22 mouse cellular contexts compared by ENCODE assay signal in genomic region chr7:116288996-116289395, GRCm38 (mm10). TPM values are rescaled to one million over a fixed set of nuclear protein-coding genes. Genes with fewer than 3 reads are reported as not detected.
DNase-seq lines count a peak whose midpoint lies in the region; ATAC-seq and TF ChIP-seq lines count a peak whose summit lies in the region.
"Had no signal": no experiment of that assay in that cellular context is flagged by ENCODE, and none has a peak within 500 bp of the region (broad histone marks: within the 10 kb centered on the region; RNA-seq: fewer than 3 reads in every experiment).

No protein-coding gene starts in this region.

- peak; percentile 70 for DNase-seq in kidney, adult 11 months
- DNase-seq in kidney, adult 18-20 months = no peak
- no peak for DNase-seq in liver, embryonic 13.5 days
- peak; percentile 58 for DNase-seq in stomach, postnatal 0 days (ENCODE audit: low spot score)
- no peak for DNase-seq in lung, adult 2 months
- DNase-seq in heart, adult 9 months (ENCODE audit: low spot score in 2 of 2) = no peak
- no peak for DNase-seq in spleen, adult 12 weeks (ENCODE audit: low spot score)
- DNase-seq: adrenal gland, adult 8-10 months; cerebellum, postnatal 10 days; gastrocnemius, postnatal 25 days; heart, postnatal 4 days; left cerebral cortex, postnatal 4 days; lung, adult 18-20 months; lung, postnatal 4 days; thymus, postnatal 14 days had no signal

- no peaks in the 10 kb centered on the region for H3K9me3 ChIP-seq in kidney, embryonic 14.5 days (ENCODE audit: control insufficient read depth, low read length)
- H3K9me3 ChIP-seq in liver, embryonic 13.5 days (replicated peaks) = no peaks in the 10 kb centered on the region
- no peaks in the 10 kb centered on the region for H3K9me3 ChIP-seq in stomach, postnatal 0 days (ENCODE audit: control insufficient read depth, low read length)
- H3K9me3 ChIP-seq: embryonic facial prominence, embryonic 15.5 days; forebrain, embryonic 10.5 days; heart, embryonic 12.5 days; neural tube, embryonic 15.5 days had no signal

- no peak overlapping the region for H3K4me2 ChIP-seq in kidney, embryonic 14.5 days (replicated peaks; ENCODE audit: low read depth, low read length)
- no peak overlapping the region for H3K4me2 ChIP-seq in liver, embryonic 13.5 days
- no peak overlapping the region for H3K4me2 ChIP-seq in stomach, postnatal 0 days (replicated peaks; ENCODE audit: low read depth)
- H3K4me2 ChIP-seq: embryonic facial prominence, embryonic 15.5 days; heart, embryonic 12.5 days; midbrain, embryonic 11.5 days; neural tube, embryonic 15.5 days had no signal

- no peak overlapping the region for H3K4me3 ChIP-seq in kidney, embryonic 14.5 days (ENCODE audit: low read length)
- no peak overlapping the region for H3K4me3 ChIP-seq in liver, embryonic 13.5 days (replicated peaks)
- no peak overlapping the region for H3K4me3 ChIP-seq in stomach, postnatal 0 days (ENCODE audit: low read depth, low read length)
- no peak overlapping the region for H3K4me3 ChIP-seq in lung, adult 2 months (replicated peaks; ENCODE audit: extremely low read depth, low read depth, low read length)
- H3K4me3 ChIP-seq: embryonic facial prominence, embryonic 15.5 days; forebrain, embryonic 10.5 days; heart, embryonic 12.5 days; neural tube, embryonic 15.5 days had no signal

- H3K27ac ChIP-seq in kidney, embryonic 14.5 days (ENCODE audit: low read depth, low read length) = 0 out of 2 replicates have a peak overlapping the region, but pooled peaks have one; percentile 9
- H3K27ac ChIP-seq in liver, embryonic 13.5 days = peak overlapping the region; percentile 13; the same call in 1 of the 2 replicates
- peak overlapping the region; percentile 74; the same call in 1 of the 2 replicates for H3K27ac ChIP-seq in stomach, postnatal 0 days (replicated peaks)
- H3K27ac ChIP-seq: embryonic facial prominence, embryonic 15.5 days; forebrain, embryonic 10.5 days; neural tube, embryonic 15.5 days had no signal

- no peaks in the 10 kb centered on the region for H3K36me3 ChIP-seq in kidney, embryonic 14.5 days (ENCODE audit: control insufficient read depth, insufficient read depth, low read length)
- no peaks in the 10 kb centered on the region for H3K36me3 ChIP-seq in liver, embryonic 13.5 days
- no peaks in the 10 kb centered on the region for H3K36me3 ChIP-seq in stomach, postnatal 0 days (ENCODE audit: control insufficient read depth, insufficient read depth, low read length)
- H3K36me3 ChIP-seq: embryonic facial prominence, embryonic 15.5 days; forebrain, embryonic 10.5 days; heart, embryonic 12.5 days; neural tube, embryonic 15.5 days had no signal

- TF ChIP-seq EP300 in stomach, postnatal 0 days (optimal IDR thresholded peaks at IDR 0.05) = no peak

- peaks cover 28% of the 10 kb centered on the region for H3K4me1 ChIP-seq in kidney, embryonic 14.5 days (ENCODE audit: control insufficient read depth, insufficient read depth, low read length)
- H3K4me1 ChIP-seq in liver, embryonic 13.5 days (replicated peaks) = peaks cover 77% of the 10 kb centered on the region
- H3K4me1 ChIP-seq in stomach, postnatal 0 days (replicated peaks; ENCODE audit: control insufficient read depth, insufficient read depth) = peaks cover 2% of the 10 kb centered on the region; the same call in 1 of the 2 replicates
- H3K4me1 ChIP-seq in lung, adult 2 months (ENCODE audit: control insufficient read depth, insufficient read depth, low read length) = peaks cover 9% of the 10 kb centered on the region; the same call in 1 of the 2 replicates
- H3K4me1 ChIP-seq: neural tube, embryonic 15.5 days had no signal

- H3K9ac ChIP-seq in kidney, embryonic 14.5 days (ENCODE audit: low read depth, low read length) = no peak overlapping the region
- no peak overlapping the region for H3K9ac ChIP-seq in liver, embryonic 13.5 days
- no peak overlapping the region for H3K9ac ChIP-seq in stomach, postnatal 0 days (ENCODE audit: low read length)
- H3K9ac ChIP-seq: embryonic facial prominence, embryonic 15.5 days; heart, embryonic 12.5 days; neural tube, embryonic 15.5 days had no signal

- TF ChIP-seq POLR2A in lung, adult 2 months (IDR thresholded peaks at IDR 0.05; ENCODE audit: borderline replicate concordance, extremely low read depth, low read depth, low read length) = no peak

- no peak for TF ChIP-seq CTCF in stomach, postnatal 0 days (IDR thresholded peaks at IDR 0.05; ENCODE audit: low read depth)
- TF ChIP-seq CTCF in lung, adult 2 months (IDR thresholded peaks at IDR 0.05; ENCODE audit: insufficient read depth, low read length) = no peak

- no peaks in the 10 kb centered on the region for H3K27me3 ChIP-seq in kidney, embryonic 14.5 days (ENCODE audit: control insufficient read depth, insufficient read depth, low read length)
- no peaks in the 10 kb centered on the region for H3K27me3 ChIP-seq in liver, embryonic 13.5 days
- H3K27me3 ChIP-seq in stomach, postnatal 0 days (ENCODE audit: control insufficient read depth, insufficient read depth, low read length) = no peaks in the 10 kb centered on the region
- H3K27me3 ChIP-seq: CH12.LX; embryonic facial prominence, embryonic 15.5 days; heart, embryonic 12.5 days; neural tube, embryonic 15.5 days had no signal

- WGBS in kidney, embryonic 14.5 days = 80% methylated on average over 3 of the region's 3 CpGs
- 59% methylated on average over 3 of the region's 3 CpGs for WGBS in liver, embryonic 13.5 days (ENCODE audit: insufficient replicate concordance)
- 58% methylated on average over 3 of the region's 3 CpGs for WGBS in stomach, postnatal 0 days
- WGBS in lung, adult 2 months = 88% methylated on average over 3 of the region's 3 CpGs

- ATAC-seq in kidney, embryonic 14.5 days (ENCODE audit: low FRiP score, low TSS enrichment) = no peak
- ATAC-seq in liver, embryonic 13.5 days (ENCODE audit: low read depth) = no peak
- no peak for ATAC-seq in stomach, postnatal 0 days (ENCODE audit: low FRiP score, low TSS enrichment)

RNA-seq across cellular contexts. Expression of gene Plekha7, which starts 19.2 kb away (rescaled TPM):
- 7.2 and 8.0 TPM in 2 replicates for polyA plus RNA-seq in kidney, embryonic 14.5 days (2014; fragmentation: Nextera tagmentation; extraction: Ambion mirVana)
- 2.5 and 3.5 TPM in 2 replicates for polyA plus RNA-seq in liver, embryonic 13.5 days (2015; fragmentation: Nextera tagmentation; extraction: Ambion mirVana)
- polyA plus RNA-seq in stomach, postnatal 0 days (2015; fragmentation: Nextera tagmentation; extraction: Ambion mirVana) = 10.1 and 11.7 TPM in 2 replicates
- polyA plus RNA-seq in lung, adult 2 months (2012; rRNA removed) = 9.4 and 10.0 TPM in 2 replicates

RNA-seq across cellular contexts. Expression of gene Rps13, which starts 45.0 kb away (rescaled TPM):
- 954 and 1,227 TPM in 2 replicates for polyA plus RNA-seq in kidney, embryonic 14.5 days (2014; fragmentation: Nextera tagmentation; extraction: Ambion mirVana)
- 640 and 679 TPM in 2 replicates for polyA plus RNA-seq in liver, embryonic 13.5 days (2015; fragmentation: Nextera tagmentation; extraction: Ambion mirVana)
- 609 and 626 TPM in 2 replicates for polyA plus RNA-seq in stomach, postnatal 0 days (2015; fragmentation: Nextera tagmentation; extraction: Ambion mirVana)
- polyA plus RNA-seq in lung, adult 2 months (2012; rRNA removed) = 82.3 and 118 TPM in 2 replicates

Comparison
In these comparisons a context has a peak if more than half of its experiments do, and no peak if none do; other contexts are left out.
1. DNase-seq: peak in kidney, adult 11 months (single experiment) and stomach, postnatal 0 days (single experiment); none in kidney, adult 18-20 months (single experiment), liver, embryonic 13.5 days (single experiment), lung, adult 2 months (single experiment), heart, adult 9 months (0 of 2) and spleen, adult 12 weeks (single experiment).
2. H3K27ac ChIP-seq: peak in every context shown above with its lines; median percentile 74 in stomach, postnatal 0 days; 13 in liver, embryonic 13.5 days; 9 in kidney, embryonic 14.5 days.